Mouse (Mus musculus) midbrain, embryonic 14.5 days (tissue): ENCODE results near the gene Gpr107. TPM values are rescaled to one million over a fixed set of nuclear protein-coding genes. Genes with fewer than 3 reads are reported as not detected.

Source experiments
- ATAC-seq: fragments of 200-750 bp; cut with Nextera tagmentation; 2 replicates; pipeline ENCODE4 v1.8.0; 2017; ENCODE audit warnings: moderate number of reproducible peaks, moderate library complexity; ENCODE audit not compliant: low FRiP score, low TSS enrichment
- DNase-seq: peaks from one replicate; pipeline ENCODE4 v3.0.0-alpha.2; 2015
- H3K27ac ChIP-seq: fragments of 300-500 bp; sonication (generic); replicated peaks from 2 replicates; pipeline ENCODE4 v1.5.1; 2014; ENCODE audit warnings: mild to moderate bottlenecking, low read depth, low read length, moderate library complexity
- H3K27me3 ChIP-seq: fragments of 300-500 bp; sonication (generic); 2 replicates; pipeline ENCODE4 v1.6.1; 2014; ENCODE audit warnings: low read length, control low read depth, mixed read lengths; ENCODE audit not compliant: control insufficient read depth, insufficient read depth
- H3K36me3 ChIP-seq: fragments of 300-500 bp; sonication (generic); 2 replicates; pipeline ENCODE4 v1.6.1; 2014; ENCODE audit warnings: low read length, control low read depth; ENCODE audit not compliant: control insufficient read depth, insufficient read depth
- H3K4me1 ChIP-seq: fragments of 300-500 bp; sonication (generic); 2 replicates; pipeline ENCODE4 v1.6.1; 2014; ENCODE audit warnings: mild to moderate bottlenecking, antibody characterized with exemption, low read length, control low read depth; ENCODE audit not compliant: control insufficient read depth, insufficient read depth
- H3K4me2 ChIP-seq: fragments of 300-500 bp; sonication (generic); 2 replicates; pipeline ENCODE4 v1.6.1; 2014; ENCODE audit warnings: mild to moderate bottlenecking, low read length, moderate library complexity
- H3K4me3 ChIP-seq: fragments of 300-500 bp; sonication (generic); replicated peaks from 2 replicates; pipeline ENCODE4 v1.5.1; 2014; ENCODE audit warnings: low read depth, low read length
- H3K9ac ChIP-seq: fragments of 300-500 bp; sonication (generic); replicated peaks from 2 replicates; pipeline ENCODE4 v1.6.1; 2014; ENCODE audit warnings: mild to moderate bottlenecking, low read length, moderate library complexity
- H3K9me3 ChIP-seq: fragments of 300-500 bp; sonication (generic); 2 replicates; pipeline ENCODE4 v1.6.1; 2016; ENCODE audit warnings: low read length, control low read depth, mixed read lengths; ENCODE audit not compliant: control insufficient read depth
- WGBS: fragments of 180-500 bp; shearing (Covaris S2); extraction: QIAGEN DNeasy Blood & Tissue Kit; methylation state at CpG from one replicate; pipeline ENCODE4 v1.1.7; 2014; 5-methylcytosine and 5-hydroxymethylcytosine counted together
- polyA plus RNA-seq: library from polyadenylated mRNA; unstranded; fragments of >200 nt; fragmentation: Nextera tagmentation; extraction: Ambion mirVana; gene quantifications from 2 replicates; pipeline ENCODE4 v1.2.1, GENCODE M21; 2014

Gene Gpr107
- polyA plus RNA-seq, 1 experiment from 2014 or later: 25.5 TPM

- ATAC-seq (peak; percentile 34; the same call in 1 of the 2 replicates), DNase-seq (peak; percentile 72)
- Histone ChIP-seq H3K4me1 (peaks cover 49% of the 10 kb centered on the region), H3K9me3 (no peaks in the 10 kb centered on the region), H3K4me2 (peak overlapping the region; percentile 62), H3K4me3 (peak overlapping the region; percentile 30), H3K9ac (0 out of 2 replicates have a peak overlapping the region, but pooled peaks have one; percentile 24), H3K27me3 (no peaks in the 10 kb centered on the region), H3K36me3 (0 out of 2 replicates have a peak, but pooled peaks cover 3% of the 10 kb centered on the region), H3K27ac (no peak overlapping the region)
- 12% methylated on average over 22 of the region's 22 CpGs for WGBS
These were observed 106.7 kb downstream of the Gpr107 start for GRCm38 (mm10) chr2:31258609-31259366.

- Histone ChIP-seq H3K36me3 (0 out of 2 replicates have a peak, but pooled peaks cover 3% of the 10 kb centered on the region), H3K27me3 (no peaks in the 10 kb centered on the region), H3K4me2 (peak overlapping the region; percentile 62), H3K9me3 (no peaks in the 10 kb centered on the region), H3K9ac (0 out of 2 replicates have a peak overlapping the region, but pooled peaks have one; percentile 24), H3K4me1 (peaks cover 53% of the 10 kb centered on the region), H3K27ac (no peak overlapping the region), H3K4me3 (peak overlapping the region; percentile 30)
- WGBS: 21% methylated on average over 9 of the region's 9 CpGs
- ATAC-seq (no peak), DNase-seq (no peak)
These were observed 107.3 kb downstream of the Gpr107 start for GRCm38 (mm10) chr2:31259367-31259920.

- WGBS: 91% methylated on average over 8 of the region's 8 CpGs
These were observed 108.4 kb downstream of the Gpr107 start for GRCm38 (mm10) chr2:31260549-31260948.

GRCm38 (mm10) chr2:31263039-31263461, 110.9 kb downstream of the Gpr107 start:
- no peaks in the 10 kb centered on the region for H3K27me3 ChIP-seq
- H3K9ac ChIP-seq: no peak overlapping the region
- ATAC-seq (no peak), DNase-seq (no peak)
- H3K9me3 ChIP-seq: no peaks in the 10 kb centered on the region
- WGBS: 74% methylated on average over 8 of the region's 8 CpGs
- no peak overlapping the region for H3K4me2 ChIP-seq
- H3K27ac ChIP-seq: peak overlapping the region; percentile 46
- H3K36me3 ChIP-seq: 0 out of 2 replicates have a peak, but pooled peaks cover 3% of the 10 kb centered on the region
- no peak overlapping the region for H3K4me3 ChIP-seq
- peaks cover 55% of the 10 kb centered on the region for H3K4me1 ChIP-seq

More at GRCm38 (mm10) chr2:31260549-31260948, 108.4 kb downstream of the Gpr107 start:
- H3K9ac ChIP-seq: no peak overlapping the region
- DNase-seq: no peak
- no peaks in the 10 kb centered on the region for H3K27me3 ChIP-seq
- ATAC-seq: no peak
- H3K4me3 ChIP-seq: no peak overlapping the region
- peaks cover 61% of the 10 kb centered on the region for H3K4me1 ChIP-seq
- H3K27ac ChIP-seq: no peak overlapping the region
- no peak overlapping the region for H3K4me2 ChIP-seq
- H3K36me3 ChIP-seq: 0 out of 2 replicates have a peak, but pooled peaks cover 3% of the 10 kb centered on the region
- H3K9me3 ChIP-seq: no peaks in the 10 kb centered on the region

- peak; percentile 87 for DNase-seq
- Histone ChIP-seq H3K4me3 (no peak overlapping the region), H3K9ac (no peak overlapping the region; the same call in 1 of the 2 replicates), H3K36me3 (0 out of 2 replicates have a peak, but pooled peaks cover 3% of the 10 kb centered on the region), H3K4me2 (no peak overlapping the region), H3K4me1 (peaks cover 54% of the 10 kb centered on the region), H3K27ac (peak overlapping the region; percentile 46), H3K9me3 (no peaks in the 10 kb centered on the region), H3K27me3 (no peaks in the 10 kb centered on the region)
- WGBS: 45% methylated on average over 10 of the region's 10 CpGs
- peak; percentile 35; the same call in 1 of the 2 replicates for ATAC-seq
These were observed 111.7 kb downstream of the Gpr107 start for GRCm38 (mm10) chr2:31263746-31264378.

- 0 out of 2 replicates have a peak, but pooled peaks cover 4% of the 10 kb centered on the region for H3K36me3 ChIP-seq
- H3K27me3 ChIP-seq: no peaks in the 10 kb centered on the region
- DNase-seq: peak; percentile 65
- 15% methylated on average over 6 of the region's 6 CpGs for WGBS
- H3K4me1 ChIP-seq: peaks cover 48% of the 10 kb centered on the region
- H3K4me3 ChIP-seq: no peak overlapping the region
- peak overlapping the region; percentile 52; the same call in 1 of the 2 replicates for H3K27ac ChIP-seq
- ATAC-seq: 0 out of 2 replicates have a peak, but pooled peaks have one; percentile 35
- H3K9me3 ChIP-seq: no peaks in the 10 kb centered on the region
- no peak overlapping the region for H3K9ac ChIP-seq
- 0 out of 2 replicates have a peak overlapping the region, but pooled peaks have one; percentile 3 for H3K4me2 ChIP-seq
These were observed 115.3 kb downstream of the Gpr107 start for GRCm38 (mm10) chr2:31267447-31267846.

Other genes starting within 250 kb of the Gpr107 start
- gene Ptges, start 222.5 kb upstream of the Gpr107 start, polyA plus RNA-seq: 3.2 and 4.2 TPM in 2 replicates
- gene Tor1b, start 199.4 kb upstream of the Gpr107 start, polyA plus RNA-seq: 19.3 and 19.4 TPM in 2 replicates
- 81.2 and 89.5 TPM in 2 replicates for gene Tor1a, start 184.4 kb upstream of the Gpr107 start, polyA plus RNA-seq
- 68.2 and 78.7 TPM in 2 replicates for gene BC005624, start 170.1 kb upstream of the Gpr107 start, polyA plus RNA-seq
- 28.5 and 35.8 TPM in 2 replicates for gene Usp20, start 170.0 kb upstream of the Gpr107 start, polyA plus RNA-seq
- 18.3 and 21.0 TPM in 2 replicates for gene Fnbp1, start 10.3 kb upstream of the Gpr107 start, polyA plus RNA-seq
- gene Ncs1, start 93.5 kb downstream of the Gpr107 start, polyA plus RNA-seq: 167 and 185 TPM in 2 replicates
- gene Hmcn2, start 162.1 kb downstream of the Gpr107 start, polyA plus RNA-seq: 0.08 and 0.22 TPM in 2 replicates